Mouse (Mus musculus) stomach, embryonic 16.5 days (tissue): ENCODE measurements around the gene Recql5. TPM values are rescaled to one million over a fixed set of nuclear protein-coding genes. Genes with fewer than 3 reads are reported as not detected.

Experiments used
- ATAC-seq: fragments of 200-750 bp; cut with Nextera tagmentation; 2 replicates; pipeline ENCODE4 v1.8.0; 2017; ENCODE audit warnings: moderate number of reproducible peaks, moderate TSS enrichment; ENCODE audit not compliant: insufficient read depth, low FRiP score
- H3K27ac ChIP-seq: fragments of 300-500 bp; sonication (generic); 2 replicates; pipeline ENCODE4 v1.5.1; 2014; ENCODE audit warnings: low read length
- H3K27me3 ChIP-seq: fragments of 300-500 bp; sonication (generic); 2 replicates; pipeline ENCODE4 v1.6.1; 2014; ENCODE audit warnings: low read length, control low read depth, mixed read lengths; ENCODE audit not compliant: control insufficient read depth, insufficient read depth
- H3K36me3 ChIP-seq: fragments of 300-500 bp; sonication (generic); 2 replicates; pipeline ENCODE4 v1.6.1; 2014; ENCODE audit warnings: low read length; ENCODE audit not compliant: control insufficient read depth, insufficient read depth
- H3K4me1 ChIP-seq: fragments of 300-500 bp; sonication (generic); 2 replicates; pipeline ENCODE4 v1.6.1; 2014; ENCODE audit warnings: low read length, control low read depth, mixed read lengths; ENCODE audit not compliant: control insufficient read depth, insufficient read depth
- H3K4me2 ChIP-seq: fragments of 300-500 bp; sonication (generic); 2 replicates; pipeline ENCODE4 v1.6.1; 2014; ENCODE audit warnings: low read depth, low read length, mixed read lengths
- H3K4me3 ChIP-seq: fragments of 300-500 bp; sonication (generic); replicated peaks from 2 replicates; pipeline ENCODE4 v1.5.1; 2014; ENCODE audit warnings: mild to moderate bottlenecking, low read length
- H3K9ac ChIP-seq: fragments of 300-500 bp; sonication (generic); 2 replicates; pipeline ENCODE4 v1.6.1; 2014; ENCODE audit warnings: low read length
- H3K9me3 ChIP-seq: fragments of 300-500 bp; sonication (generic); replicated peaks from 2 replicates; pipeline ENCODE4 v1.6.1; 2016; ENCODE audit warnings: low read length, control low read depth; ENCODE audit not compliant: control insufficient read depth
- WGBS: fragments of 180-500 bp; shearing (Covaris S2); extraction: QIAGEN DNeasy Blood & Tissue Kit; methylation state at CpG from one replicate; pipeline ENCODE4 v1.1.7; 2014; 5-methylcytosine and 5-hydroxymethylcytosine counted together
- polyA plus RNA-seq: library from polyadenylated mRNA; unstranded; fragments of >200 nt; fragmentation: Nextera tagmentation; extraction: Ambion mirVana; gene quantifications from 2 replicates; pipeline ENCODE4 v1.2.1, GENCODE M21; 2015

The Recql5 gene
- polyA plus RNA-seq, 1 experiment from 2014 or later = 19.7 TPM

DNA sequence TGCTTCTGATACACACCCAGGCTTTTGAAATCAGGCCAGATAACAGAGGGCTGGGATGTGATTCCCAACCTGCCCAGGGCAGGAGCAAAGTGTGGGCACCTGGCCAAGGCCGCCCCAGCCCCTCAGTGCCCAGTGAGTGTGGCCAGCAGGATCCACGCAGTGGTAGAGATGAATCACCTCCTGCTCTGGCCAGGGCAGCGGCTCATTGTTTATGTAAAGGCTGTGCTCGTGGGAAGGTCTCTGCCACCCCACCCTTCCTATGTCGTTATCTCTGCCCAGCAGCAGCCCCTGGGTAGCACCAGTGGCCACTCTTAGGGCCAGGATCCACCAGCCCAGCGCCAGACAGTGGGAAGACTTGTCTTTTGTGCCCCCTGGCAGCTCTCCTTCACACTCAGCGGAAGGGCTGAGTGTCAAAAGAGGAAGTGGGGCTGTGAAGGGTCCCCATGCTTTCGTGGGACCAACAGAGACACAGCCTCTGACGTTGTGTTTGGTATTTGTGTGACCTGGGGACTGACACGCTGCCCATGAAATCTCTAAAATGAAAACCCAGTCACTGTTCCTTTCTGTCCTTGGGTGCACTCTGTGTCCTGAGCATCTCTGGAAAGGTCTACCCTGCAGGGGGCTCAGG lies 31.8 kb upstream of the Recql5 start:
- ATAC-seq = peak; percentile 45; the same call in 1 of the 2 replicates
- whole genome bisulfite sequencing = 71% methylated on average over 10 of the region's 10 CpGs
- H3K36me3 ChIP-seq = peaks cover 33% of the 10 kb centered on the region

DNA sequence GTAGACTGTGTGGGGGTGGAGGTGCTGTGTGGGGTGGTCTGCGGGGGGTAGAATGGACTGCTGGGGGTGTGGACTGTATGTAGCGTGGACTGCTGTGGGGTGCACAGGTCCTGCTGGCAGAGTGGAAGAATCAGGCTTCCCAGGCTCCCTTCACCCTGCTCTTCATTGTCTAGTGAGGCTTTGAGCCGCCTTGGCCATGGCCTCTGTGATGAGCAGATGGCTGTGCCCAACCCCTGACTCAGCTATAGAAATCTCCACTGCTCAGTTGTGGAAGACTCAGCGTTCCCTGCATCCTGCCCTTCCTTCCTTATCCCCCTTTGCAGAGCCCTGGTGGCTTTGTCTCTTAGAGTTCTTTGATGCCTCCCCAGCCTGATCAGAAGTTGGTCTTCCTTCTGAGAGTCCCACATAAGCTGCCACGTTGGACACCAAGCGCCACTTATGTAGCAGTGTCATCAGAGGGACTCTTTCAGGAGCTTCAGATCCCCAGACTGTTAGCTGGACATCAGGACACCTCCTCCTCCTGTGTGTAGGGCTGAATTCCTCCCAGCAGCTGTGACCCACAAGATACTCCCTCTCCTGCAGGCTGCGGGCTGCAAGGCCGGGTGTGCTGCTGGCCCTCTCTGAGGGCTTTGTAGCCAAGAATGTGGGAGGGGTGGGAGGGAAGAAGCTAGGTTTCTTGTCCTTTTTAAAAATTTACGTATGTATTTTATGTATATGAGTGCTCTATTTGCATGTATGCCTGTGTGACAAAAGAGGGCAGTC lies 29.6 kb upstream of the Recql5 start:
- peaks cover 38% of the 10 kb centered on the region for H3K36me3 ChIP-seq
- no peaks in the 10 kb centered on the region for H3K27me3 ChIP-seq
- no peak overlapping the region for H3K4me3 ChIP-seq
- no peak overlapping the region; the same call in 1 of the 2 replicates for H3K9ac ChIP-seq
- H3K4me1 ChIP-seq = peaks cover 4% of the 10 kb centered on the region; the same call in 1 of the 2 replicates
- no peak for ATAC-seq
- H3K4me2 ChIP-seq = no peak overlapping the region
- no peaks in the 10 kb centered on the region for H3K9me3 ChIP-seq
- no peak overlapping the region for H3K27ac ChIP-seq
- WGBS = 96% methylated on average over 9 of the region's 9 CpGs

More for the DNA sequence above, 31.8 kb upstream of the Recql5 start:
- H3K27me3 ChIP-seq = no peaks in the 10 kb centered on the region
- H3K27ac ChIP-seq = peak overlapping the region; percentile 24; the same call in 1 of the 2 replicates
- H3K9me3 ChIP-seq = no peaks in the 10 kb centered on the region
- no peak overlapping the region for H3K9ac ChIP-seq
- no peak overlapping the region for H3K4me2 ChIP-seq
- peaks cover 14% of the 10 kb centered on the region; the same call in 1 of the 2 replicates for H3K4me1 ChIP-seq
- no peak overlapping the region for H3K4me3 ChIP-seq

DNA sequence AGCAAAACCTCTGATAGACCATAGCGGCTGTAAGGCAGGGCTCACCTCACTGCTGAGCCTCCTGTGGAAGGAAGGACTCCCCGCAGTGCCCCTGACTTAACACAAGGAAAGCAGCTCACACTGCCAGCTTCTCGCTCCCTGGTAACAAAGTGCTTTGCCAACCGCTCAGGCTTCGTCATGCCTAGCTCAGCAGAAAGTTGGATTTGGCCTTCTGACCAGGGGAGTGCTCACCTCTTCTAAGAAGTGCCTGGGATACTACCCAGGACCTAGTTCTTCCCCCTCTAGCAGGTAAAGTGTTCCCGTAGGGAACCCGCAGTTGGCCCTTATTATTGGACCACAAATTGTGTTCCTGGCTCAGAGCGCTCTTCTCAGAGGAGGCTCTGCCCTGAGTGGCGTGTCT lies 25.7 kb upstream of the Recql5 start:
- H3K36me3 ChIP-seq = peaks cover 26% of the 10 kb centered on the region
- WGBS = 96% methylated on average over 9 of the region's 9 CpGs

DNA sequence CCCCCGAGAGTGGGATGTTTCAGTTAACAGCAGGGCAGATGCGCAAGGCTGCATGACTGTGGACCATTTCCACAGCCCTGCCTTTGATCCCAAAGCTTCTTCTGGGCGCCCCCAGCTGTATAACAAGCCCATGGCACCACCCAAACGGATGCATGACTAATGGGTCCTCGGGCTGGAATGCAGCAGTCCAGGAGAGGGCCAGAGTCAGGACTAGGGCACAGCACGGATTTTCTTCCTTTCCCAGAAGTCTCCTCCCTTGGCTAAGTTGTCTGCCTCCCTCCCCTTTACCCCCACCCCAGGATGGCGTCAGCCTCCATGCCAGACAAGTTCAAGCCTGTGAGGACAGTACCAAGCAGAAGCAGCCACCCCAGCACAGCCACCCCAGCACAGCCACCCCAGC lies 24.7 kb upstream of the Recql5 start:
- peaks cover 5% of the 10 kb centered on the region; the same call in 1 of the 2 replicates for H3K4me1 ChIP-seq
- 54% methylated on average over 7 of the region's 7 CpGs for WGBS
- peaks cover 22% of the 10 kb centered on the region for H3K36me3 ChIP-seq
- H3K27me3 ChIP-seq = no peaks in the 10 kb centered on the region
- H3K4me3 ChIP-seq = no peak overlapping the region
- H3K27ac ChIP-seq = peak overlapping the region; percentile 71
- no peak overlapping the region for H3K4me2 ChIP-seq
- no peaks in the 10 kb centered on the region for H3K9me3 ChIP-seq
- no peak overlapping the region for H3K9ac ChIP-seq
- ATAC-seq = no peak

More for the DNA sequence above, 25.7 kb upstream of the Recql5 start:
- H3K27me3 ChIP-seq = no peaks in the 10 kb centered on the region
- peaks cover 5% of the 10 kb centered on the region; the same call in 1 of the 2 replicates for H3K4me1 ChIP-seq
- ATAC-seq = no peak
- no peak overlapping the region for H3K4me3 ChIP-seq
- no peak overlapping the region for H3K4me2 ChIP-seq
- H3K9me3 ChIP-seq = no peaks in the 10 kb centered on the region
- H3K27ac ChIP-seq = no peak overlapping the region
- H3K9ac ChIP-seq = no peak overlapping the region

DNA sequence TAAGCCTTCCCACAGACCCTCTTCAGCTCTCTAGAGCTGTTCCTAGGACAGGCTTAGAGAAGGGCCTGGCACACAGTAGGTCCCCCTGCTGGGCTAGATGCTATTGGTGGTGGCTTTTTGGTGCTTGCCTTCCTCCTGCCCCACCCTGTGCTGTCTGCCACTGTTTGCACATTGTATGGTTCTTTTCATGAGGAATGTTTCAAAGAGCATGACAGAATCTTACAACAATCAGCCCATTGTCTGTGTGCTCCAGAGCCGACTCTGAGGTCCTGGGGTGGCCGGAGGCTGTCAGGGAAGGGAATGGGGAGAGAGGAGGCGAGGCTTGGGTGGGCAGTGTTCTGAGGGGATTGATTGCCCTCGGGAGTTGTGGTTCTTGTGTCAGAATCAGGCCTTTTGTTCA lies 23.2 kb upstream of the Recql5 start:
- Histone ChIP-seq H3K36me3 (peaks cover 23% of the 10 kb centered on the region; the same call in 1 of the 2 replicates), H3K27ac (peak overlapping the region; percentile 71), H3K4me2 (no peak overlapping the region), H3K9me3 (no peaks in the 10 kb centered on the region), H3K27me3 (no peaks in the 10 kb centered on the region), H3K4me1 (peaks cover 5% of the 10 kb centered on the region; the same call in 1 of the 2 replicates), H3K9ac (no peak overlapping the region), H3K4me3 (no peak overlapping the region)
- whole genome bisulfite sequencing = 52% methylated on average over 4 of the region's 4 CpGs
- ATAC-seq = peak; percentile 34; the same call in 1 of the 2 replicates

DNA sequence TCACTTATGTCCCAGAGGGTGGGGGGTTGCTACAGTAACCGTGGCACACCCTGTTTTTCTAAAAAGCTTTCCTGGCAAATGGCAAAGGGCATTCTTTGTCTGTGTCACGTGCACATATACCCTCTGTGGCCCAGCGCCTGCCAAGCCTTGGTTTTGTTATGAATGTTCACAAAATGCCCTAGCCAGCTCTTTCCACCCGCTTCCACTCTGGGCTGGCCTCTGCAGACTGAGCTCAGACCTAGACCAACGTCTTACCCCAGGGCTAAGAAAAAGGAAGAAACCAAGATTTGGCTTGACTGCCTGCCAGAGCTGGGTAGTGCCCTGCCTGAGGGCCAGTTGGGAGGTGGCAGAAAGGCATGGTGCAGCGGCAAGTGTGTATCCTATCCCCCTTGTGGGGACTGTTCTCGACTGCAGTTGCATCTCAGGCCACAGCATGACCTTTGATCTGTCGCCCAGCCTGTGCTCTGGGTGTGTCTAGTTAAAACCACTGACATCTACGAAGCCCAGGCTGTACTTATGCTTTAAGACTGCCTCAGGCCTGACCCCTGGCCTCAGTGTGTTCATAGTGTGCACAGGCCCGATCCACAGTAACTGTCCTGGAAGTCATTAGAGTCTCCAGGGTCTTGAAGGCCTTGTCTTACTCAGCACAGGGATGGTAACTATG lies 22.1 kb upstream of the Recql5 start:
- Histone ChIP-seq H3K9ac (0 out of 2 replicates have a peak overlapping the region, but pooled peaks have one; percentile 3), H3K4me3 (no peak overlapping the region), H3K4me1 (peaks cover 5% of the 10 kb centered on the region; the same call in 1 of the 2 replicates), H3K36me3 (peaks cover 13% of the 10 kb centered on the region; the same call in 1 of the 2 replicates), H3K9me3 (no peaks in the 10 kb centered on the region), H3K27me3 (no peaks in the 10 kb centered on the region), H3K4me2 (no peak overlapping the region), H3K27ac (peak overlapping the region; percentile 91)
- ATAC-seq = peak; percentile 70; the same call in 1 of the 2 replicates
- WGBS = 59% methylated on average over 10 of the region's 10 CpGs

DNA sequence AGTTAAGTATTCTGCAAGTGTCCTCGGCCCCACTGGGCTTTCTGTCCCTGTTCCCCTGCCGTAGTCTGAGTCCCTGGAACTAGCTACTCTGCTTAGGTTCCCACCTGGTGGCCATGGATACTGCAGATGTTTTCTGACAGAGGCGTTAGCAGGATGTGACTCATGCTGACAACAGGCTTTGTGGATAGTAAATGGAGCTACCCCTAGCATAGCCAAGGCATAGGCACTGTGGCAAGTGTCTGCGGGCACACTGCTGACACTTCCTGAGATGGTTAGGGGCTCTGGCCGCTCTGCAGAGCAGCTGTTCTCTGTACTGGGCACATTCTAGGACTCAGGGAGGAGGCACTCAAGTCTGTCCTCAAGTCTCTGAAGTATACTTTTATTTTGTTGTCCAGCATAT lies 21.4 kb upstream of the Recql5 start:
- peaks cover 13% of the 10 kb centered on the region; the same call in 1 of the 2 replicates for H3K36me3 ChIP-seq
- H3K27me3 ChIP-seq = no peaks in the 10 kb centered on the region
- WGBS = 70% methylated on average over 5 of the region's 5 CpGs
- H3K4me3 ChIP-seq = no peak overlapping the region
- H3K4me1 ChIP-seq = peaks cover 5% of the 10 kb centered on the region; the same call in 1 of the 2 replicates
- peak overlapping the region; percentile 91 for H3K27ac ChIP-seq
- H3K9me3 ChIP-seq = no peaks in the 10 kb centered on the region
- ATAC-seq = peak; percentile 35; the same call in 1 of the 2 replicates
- H3K9ac ChIP-seq = no peak overlapping the region
- no peak overlapping the region for H3K4me2 ChIP-seq

DNA sequence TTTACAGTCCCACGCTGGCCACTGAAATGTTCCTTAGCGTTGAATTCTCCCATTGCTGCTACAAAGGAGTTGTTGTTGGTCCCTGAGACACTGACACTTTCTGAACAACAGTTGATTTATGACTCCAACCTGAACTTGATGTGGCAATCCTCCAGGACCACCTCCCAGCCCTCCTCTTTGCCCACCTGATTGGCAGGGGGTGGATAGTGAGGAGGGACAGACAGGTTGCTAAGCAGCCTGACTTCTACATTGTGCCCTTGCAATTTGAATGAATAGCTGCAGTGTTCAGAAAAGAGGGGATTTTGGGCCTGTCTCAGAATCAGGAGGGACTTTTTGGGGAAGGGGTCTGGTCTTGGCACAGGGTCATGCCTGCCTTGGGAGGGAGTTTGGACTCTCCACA lies 17.4 kb upstream of the Recql5 start:
- 86% methylated on average over 2 of the region's 2 CpGs for WGBS
- H3K9me3 ChIP-seq = no peaks in the 10 kb centered on the region
- no peak for ATAC-seq
- H3K4me3 ChIP-seq = no peak overlapping the region
- H3K4me1 ChIP-seq = no peaks in the 10 kb centered on the region; the same call in 1 of the 2 replicates
- 0 out of 2 replicates have a peak, but pooled peaks cover 8% of the 10 kb centered on the region for H3K36me3 ChIP-seq
- no peak overlapping the region for H3K27ac ChIP-seq
- H3K4me2 ChIP-seq = no peak overlapping the region
- no peaks in the 10 kb centered on the region for H3K27me3 ChIP-seq
- no peak overlapping the region for H3K9ac ChIP-seq
